Mouse (Mus musculus) kidney, postnatal 4 days (tissue): ENCODE results near the gene Gm26938.
A peak's percentile ranks its signal among the peaks of the same experiment; 100 is the strongest.

Experiments used
- DNase-seq, 2 experiments: peaks; one replicate each; pipeline ENCODE4 v3.0.0; 2021; ENCODE audit warnings: mixed read lengths in 2 of 2

Gene Gm26938

GRCm38 (mm10) chr5:139813963-139814381 is 12.2 kb downstream of the Gm26938 start:
- DNase-seq = peak; percentile 68 to 82

- DNase-seq = peak in 1 of 2 experiments; percentile 27
Observed at GRCm38 (mm10) chr5:139813126-139813490, 13.1 kb downstream of the Gm26938 start.

- DNase-seq = peak in 1 of 2 experiments; percentile 18
Observed at GRCm38 (mm10) chr5:139812398-139813125, 13.6 kb downstream of the Gm26938 start.

GRCm38 (mm10) chr5:139811677-139812397 is 14.4 kb downstream of the Gm26938 start:
- no peak for DNase-seq

- no peak for DNase-seq
Observed at GRCm38 (mm10) chr5:139809397-139809796, 16.8 kb downstream of the Gm26938 start.

GRCm38 (mm10) chr5:139805924-139806323 is 20.3 kb downstream of the Gm26938 start:
- no peak for DNase-seq

- DNase-seq = no peak
Observed at GRCm38 (mm10) chr5:139804573-139805111, 21.6 kb downstream of the Gm26938 start.

GRCm38 (mm10) chr5:139804107-139804551 is 22.1 kb downstream of the Gm26938 start:
- DNase-seq = no peak

GRCm38 (mm10) chr5:139803601-139804102 is 22.6 kb downstream of the Gm26938 start:
- DNase-seq = peak; percentile 78 to 86

- no peak for DNase-seq
Observed at GRCm38 (mm10) chr5:139803165-139803564, 23.0 kb downstream of the Gm26938 start.

- DNase-seq = no peak
Observed at GRCm38 (mm10) chr5:139801880-139802279, 24.3 kb downstream of the Gm26938 start.

- DNase-seq = no peak
Observed at GRCm38 (mm10) chr5:139801231-139801630, 25.0 kb downstream of the Gm26938 start.

- no peak for DNase-seq
Observed at GRCm38 (mm10) chr5:139799801-139800590, 26.2 kb downstream of the Gm26938 start.

GRCm38 (mm10) chr5:139799041-139799440 is 27.2 kb downstream of the Gm26938 start:
- DNase-seq = no peak

GRCm38 (mm10) chr5:139798168-139798900 is 27.9 kb downstream of the Gm26938 start:
- no peak for DNase-seq

GRCm38 (mm10) chr5:139797473-139798167 is 28.6 kb downstream of the Gm26938 start:
- peak; percentile 89 to 92 for DNase-seq

GRCm38 (mm10) chr5:139796900-139797299 is 29.3 kb downstream of the Gm26938 start:
- DNase-seq = peak; percentile 81 to 89

- no peak for DNase-seq
Observed at GRCm38 (mm10) chr5:139796001-139796620, 30.1 kb downstream of the Gm26938 start.

GRCm38 (mm10) chr5:139794938-139795337 is 31.3 kb downstream of the Gm26938 start:
- peak in 1 of 2 experiments; percentile 30 for DNase-seq

GRCm38 (mm10) chr5:139794137-139794536 is 32.1 kb downstream of the Gm26938 start:
- DNase-seq = no peak
